Mouse (Mus musculus) limb, embryonic 13.5 days (tissue): ENCODE measurements around the gene Nrgn. TPM values are rescaled to one million over a fixed set of nuclear protein-coding genes. Genes with fewer than 3 reads are reported as not detected.

Experiments used
- ATAC-seq: fragments of 200-750 bp; cut with Nextera tagmentation; 2 replicates; pipeline ENCODE4 v1.8.0; 2017; ENCODE audit warnings: low read depth, moderate number of reproducible peaks, moderate TSS enrichment; ENCODE audit not compliant: low FRiP score
- H3K27ac ChIP-seq: fragments of 300-500 bp; sonication (generic); 2 replicates; pipeline ENCODE4 v1.5.1; 2015; ENCODE audit warnings: inconsistent platforms, mild to moderate bottlenecking, moderate library complexity
- H3K27me3 ChIP-seq: fragments of 300-500 bp; sonication (generic); 2 replicates; pipeline ENCODE4 v1.6.1; 2015; ENCODE audit warnings: mild to moderate bottlenecking, inconsistent platforms
- H3K36me3 ChIP-seq: fragments of 300-500 bp; sonication (generic); 2 replicates; pipeline ENCODE4 v1.6.1; 2015; ENCODE audit warnings: inconsistent platforms, mild to moderate bottlenecking, moderate library complexity
- H3K4me1 ChIP-seq: fragments of 300-500 bp; sonication (generic); 2 replicates; pipeline ENCODE4 v1.6.1; 2015; ENCODE audit warnings: inconsistent platforms
- H3K4me2 ChIP-seq: fragments of 300-500 bp; sonication (generic); replicated peaks from 2 replicates; pipeline ENCODE4 v1.6.1; 2015; ENCODE audit warnings: inconsistent platforms, mild to moderate bottlenecking, moderate library complexity
- H3K4me3 ChIP-seq: fragments of 300-500 bp; sonication (generic); 2 replicates; pipeline ENCODE4 v1.5.1; 2015; ENCODE audit warnings: moderate library complexity, mild to moderate bottlenecking, inconsistent platforms
- H3K9ac ChIP-seq: fragments of 300-500 bp; sonication (generic); 2 replicates; pipeline ENCODE4 v1.6.1; 2015; ENCODE audit warnings: mild to moderate bottlenecking, inconsistent platforms
- H3K9me3 ChIP-seq: fragments of 300-500 bp; sonication (generic); 2 replicates; pipeline ENCODE4 v1.6.1; 2016; ENCODE audit warnings: inconsistent platforms
- WGBS: fragments of 180-500 bp; shearing (Covaris S2); methylation state at CpG from one replicate; pipeline ENCODE4 v1.1.7; 2015; 5-methylcytosine and 5-hydroxymethylcytosine counted together
- polyA plus RNA-seq: library from polyadenylated mRNA; unstranded; fragments of >200 nt; fragmentation: Nextera tagmentation; extraction: Ambion mirVana; gene quantifications from 2 replicates; pipeline ENCODE4 v1.2.1, GENCODE M21; 2015

Gene Nrgn
- polyA plus RNA-seq, 1 experiment from 2014 or later, result 7.9 TPM

DNA sequence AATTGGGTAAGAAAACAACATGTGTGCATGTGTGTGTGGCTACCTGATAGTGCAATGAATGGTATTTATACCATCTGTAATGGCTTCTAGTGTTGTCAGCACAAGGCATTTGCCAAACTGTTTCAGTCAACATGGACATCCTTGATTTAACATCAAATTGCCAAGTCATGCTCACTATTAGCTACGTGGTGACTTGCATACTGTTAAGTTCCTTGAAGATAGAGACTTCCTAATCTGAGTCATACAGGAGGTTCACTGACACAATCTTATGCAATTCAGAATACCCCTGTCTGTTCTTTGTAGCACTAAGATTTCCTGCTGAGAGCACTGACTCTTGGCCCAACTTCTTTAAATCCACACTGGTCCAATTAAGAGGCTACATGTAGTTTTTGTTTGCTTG lies 35.2 kb downstream of the Nrgn start:
- no peak overlapping the region for H3K4me2 ChIP-seq
- 89% methylated on average over 1 of the region's 1 CpGs for WGBS

DNA sequence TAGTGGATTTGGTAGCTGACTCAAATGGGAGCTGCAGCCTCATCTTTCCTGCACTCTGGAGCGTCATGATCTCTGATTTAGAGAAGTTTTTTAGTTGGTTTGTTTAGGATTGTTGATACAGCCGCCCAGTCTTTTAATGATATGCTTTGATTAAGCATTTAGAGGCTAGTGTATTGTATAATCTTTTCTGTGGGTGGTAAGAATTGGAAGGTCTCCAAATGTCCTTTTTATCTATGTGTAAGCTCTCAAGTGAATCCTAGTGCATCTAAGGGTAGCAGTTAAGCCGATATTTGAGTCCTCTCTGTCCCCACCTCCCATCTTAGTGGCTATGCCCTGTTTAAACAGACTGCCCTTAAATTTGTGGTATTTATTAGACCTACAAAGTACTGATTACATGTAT lies 38.2 kb downstream of the Nrgn start:
- Histone ChIP-seq H3K4me1 (peaks cover 22% of the 10 kb centered on the region), H3K4me2 (no peak overlapping the region), H3K27ac (no peak overlapping the region), H3K27me3 (no peaks in the 10 kb centered on the region), H3K36me3 (peaks cover 13% of the 10 kb centered on the region), H3K9me3 (no peaks in the 10 kb centered on the region), H3K9ac (no peak overlapping the region), H3K4me3 (no peak overlapping the region)
- no peak for ATAC-seq
- WGBS, result 87% methylated on average over 3 of the region's 3 CpGs

More for the DNA sequence above, 35.2 kb downstream of the Nrgn start:
- H3K36me3 ChIP-seq, result peaks cover 40% of the 10 kb centered on the region
- ATAC-seq, result no peak
- H3K27me3 ChIP-seq, result no peaks in the 10 kb centered on the region
- H3K9me3 ChIP-seq, result no peaks in the 10 kb centered on the region
- H3K4me1 ChIP-seq, result peaks cover 22% of the 10 kb centered on the region
- no peak overlapping the region for H3K4me3 ChIP-seq
- no peak overlapping the region for H3K9ac ChIP-seq
- no peak overlapping the region for H3K27ac ChIP-seq

DNA sequence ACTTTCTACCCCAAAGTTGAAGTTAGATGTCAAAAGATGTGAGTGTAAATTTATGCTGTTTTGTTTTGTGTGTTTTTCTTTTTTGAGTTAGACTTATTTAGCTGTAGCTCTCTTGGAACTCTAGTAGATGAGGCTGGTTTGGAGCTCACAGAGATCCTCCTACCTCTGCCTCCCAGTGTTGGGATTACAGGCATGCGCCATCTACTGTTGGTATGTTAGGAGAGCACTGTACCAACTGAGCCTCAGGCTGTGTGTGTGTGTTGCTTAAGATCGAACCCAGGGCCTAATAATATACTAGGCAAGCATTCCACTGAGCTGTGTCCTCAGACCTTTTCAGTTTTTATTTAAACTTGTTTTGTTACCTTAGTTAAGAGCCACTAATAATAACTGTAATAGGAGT lies 40.6 kb downstream of the Nrgn start:
- H3K9ac ChIP-seq, result no peak overlapping the region
- no peak overlapping the region for H3K4me3 ChIP-seq
- no peak for ATAC-seq
- H3K27ac ChIP-seq, result no peak overlapping the region
- no peaks in the 10 kb centered on the region for H3K27me3 ChIP-seq
- H3K36me3 ChIP-seq, result 0 out of 2 replicates have a peak, but pooled peaks cover under 1% of the 10 kb centered on the region
- H3K9me3 ChIP-seq, result no peaks in the 10 kb centered on the region
- peaks cover 18% of the 10 kb centered on the region for H3K4me1 ChIP-seq
- 93% methylated on average over 2 of the region's 2 CpGs for WGBS
- H3K4me2 ChIP-seq, result no peak overlapping the region

DNA sequence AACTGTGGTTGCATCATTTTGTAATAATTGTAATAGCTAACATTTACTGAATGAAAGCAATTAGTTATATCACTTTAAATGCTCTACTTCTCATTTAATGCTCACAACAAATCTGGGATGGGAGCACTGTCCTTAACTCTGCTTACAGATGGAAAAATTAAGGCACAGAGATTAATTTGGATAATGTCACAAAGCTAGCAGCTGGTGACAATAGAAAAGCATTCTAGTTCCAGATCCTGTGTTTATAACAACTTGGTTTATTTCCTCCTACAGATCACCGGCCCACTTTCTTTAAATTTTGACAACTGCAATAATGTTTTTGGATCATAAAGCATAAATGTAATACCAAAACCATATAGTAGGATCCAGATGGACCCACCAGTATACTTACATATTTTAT lies 46.7 kb downstream of the Nrgn start:
- WGBS, result 85% methylated on average over 1 of the region's 1 CpGs
- Histone ChIP-seq H3K9ac (no peak overlapping the region), H3K27me3 (no peaks in the 10 kb centered on the region), H3K4me2 (no peak overlapping the region), H3K4me1 (no peaks in the 10 kb centered on the region), H3K4me3 (no peak overlapping the region), H3K9me3 (no peaks in the 10 kb centered on the region), H3K36me3 (no peaks in the 10 kb centered on the region), H3K27ac (no peak overlapping the region)
- ATAC-seq, result no peak

DNA sequence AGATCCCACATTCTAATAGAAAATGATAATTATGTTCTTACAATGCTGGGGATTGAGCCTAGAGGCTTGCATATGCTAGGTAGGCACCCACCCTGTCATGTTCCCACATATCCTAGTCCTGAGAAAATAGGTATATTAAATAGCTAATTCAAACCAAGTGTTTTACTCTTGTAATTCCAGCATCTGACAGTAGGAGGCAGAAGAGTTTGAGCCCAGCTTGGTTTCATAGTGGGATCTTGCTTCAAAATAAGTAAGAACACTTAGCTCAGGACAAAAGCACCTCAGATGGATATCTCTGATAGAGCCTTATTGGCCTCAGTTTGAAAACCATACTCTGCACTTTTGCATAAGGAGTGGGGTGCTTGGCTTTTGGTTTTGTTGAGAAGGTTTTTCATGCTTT lies 48.4 kb downstream of the Nrgn start:
- Histone ChIP-seq H3K9ac (no peak overlapping the region), H3K4me3 (no peak overlapping the region), H3K27me3 (no peaks in the 10 kb centered on the region), H3K4me1 (no peaks in the 10 kb centered on the region), H3K9me3 (no peaks in the 10 kb centered on the region), H3K27ac (no peak overlapping the region), H3K36me3 (no peaks in the 10 kb centered on the region), H3K4me2 (no peak overlapping the region)
- ATAC-seq, result no peak

DNA sequence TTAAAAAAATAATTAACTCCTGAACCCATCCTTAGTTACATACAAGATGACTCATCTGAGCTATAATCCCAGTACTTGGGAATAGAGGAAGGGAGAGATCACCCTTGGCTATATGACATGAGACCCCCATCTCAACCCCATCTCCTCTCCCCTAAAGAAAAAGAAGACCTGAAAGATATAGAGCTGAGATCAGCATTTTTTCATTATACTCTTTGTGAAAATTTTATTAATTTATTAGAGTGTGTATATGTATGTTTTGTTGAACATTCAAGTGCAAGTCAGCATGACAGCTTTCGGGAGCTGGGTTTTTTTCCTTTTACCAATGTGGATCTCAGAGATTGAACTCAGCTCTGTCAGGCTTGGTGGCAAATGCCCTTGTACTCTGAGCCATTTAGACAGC lies 51.5 kb downstream of the Nrgn start:
- WGBS, result 100% methylated on average over 1 of the region's 1 CpGs
- Histone ChIP-seq H3K27ac (no peak overlapping the region), H3K9me3 (no peaks in the 10 kb centered on the region), H3K4me2 (no peak overlapping the region), H3K27me3 (no peaks in the 10 kb centered on the region), H3K9ac (no peak overlapping the region), H3K4me3 (no peak overlapping the region), H3K4me1 (no peaks in the 10 kb centered on the region), H3K36me3 (no peaks in the 10 kb centered on the region)
- no peak for ATAC-seq

DNA sequence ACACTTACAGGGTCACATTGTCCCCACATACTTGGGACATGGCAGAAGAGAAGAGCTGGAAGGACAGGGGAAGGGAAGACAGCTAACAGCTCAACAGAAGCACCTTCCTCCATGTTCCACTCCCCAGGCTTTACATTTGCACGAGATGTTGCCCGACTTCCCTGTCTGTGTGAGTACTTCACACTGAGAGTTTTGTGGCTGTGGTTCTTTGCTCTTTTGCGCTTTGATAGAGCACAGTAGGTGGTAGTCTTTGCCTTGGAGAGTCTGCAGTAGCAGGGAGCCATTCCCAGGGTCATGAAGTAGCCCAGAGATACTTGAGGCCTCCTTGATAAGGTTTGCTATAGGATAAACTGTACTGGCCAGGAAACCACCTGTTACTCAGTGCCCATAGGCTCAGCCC lies 52.5 kb downstream of the Nrgn start:
- Histone ChIP-seq H3K4me2 (no peak overlapping the region), H3K4me1 (no peaks in the 10 kb centered on the region), H3K27ac (no peak overlapping the region), H3K27me3 (no peaks in the 10 kb centered on the region), H3K36me3 (no peaks in the 10 kb centered on the region), H3K9me3 (no peaks in the 10 kb centered on the region), H3K4me3 (no peak overlapping the region), H3K9ac (no peak overlapping the region)
- 83% methylated on average over 3 of the region's 3 CpGs for WGBS
- ATAC-seq, result no peak

DNA sequence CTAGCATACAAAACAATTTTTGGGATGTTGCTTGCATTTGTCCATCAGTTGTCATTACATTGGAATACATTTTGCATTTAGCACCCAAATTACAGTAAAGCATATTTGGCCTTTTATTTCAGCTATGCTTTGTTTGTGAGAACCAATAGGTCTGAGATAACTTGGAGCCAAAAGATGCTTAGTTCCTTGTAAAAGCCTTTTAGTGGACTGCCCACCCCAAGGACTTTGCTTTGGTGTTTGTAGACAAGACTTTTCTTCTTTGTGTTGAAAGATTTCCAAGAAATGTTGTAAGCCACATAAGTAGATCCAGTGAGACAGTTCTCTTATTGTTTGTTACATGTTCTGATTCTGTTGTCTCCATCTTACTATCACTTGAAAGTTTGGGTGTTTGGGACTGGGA lies 56.4 kb downstream of the Nrgn start:
- ATAC-seq, result no peak
- Histone ChIP-seq H3K9me3 (no peaks in the 10 kb centered on the region; the same call in 1 of the 2 replicates), H3K27ac (no peak overlapping the region), H3K4me3 (no peak overlapping the region), H3K4me2 (no peak overlapping the region), H3K27me3 (no peaks in the 10 kb centered on the region), H3K36me3 (peaks cover 8% of the 10 kb centered on the region), H3K4me1 (no peaks in the 10 kb centered on the region), H3K9ac (no peak overlapping the region)

DNA sequence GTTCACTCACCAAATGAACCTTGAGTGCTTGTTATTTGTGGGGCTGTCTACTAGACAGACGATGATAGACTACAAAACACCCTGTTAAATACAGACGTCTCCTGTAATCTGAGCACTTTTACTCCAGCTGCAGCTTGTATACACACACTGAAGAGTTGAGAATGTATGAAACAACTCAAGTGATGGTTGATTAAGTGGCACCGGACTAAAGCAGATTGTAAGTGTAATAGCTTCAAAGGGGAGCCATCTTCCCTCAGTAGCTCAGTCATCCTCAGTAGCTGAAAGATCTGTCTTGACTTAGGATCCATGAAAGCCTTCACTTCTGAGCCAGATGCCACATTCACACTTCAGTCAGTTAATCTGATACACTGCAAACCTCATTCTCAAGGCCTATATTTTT lies 56.9 kb downstream of the Nrgn start:
- Histone ChIP-seq H3K27ac (no peak overlapping the region), H3K27me3 (no peaks in the 10 kb centered on the region), H3K4me2 (no peak overlapping the region), H3K4me3 (no peak overlapping the region), H3K36me3 (peaks cover 8% of the 10 kb centered on the region), H3K9me3 (no peaks in the 10 kb centered on the region; the same call in 1 of the 2 replicates), H3K4me1 (peaks cover 4% of the 10 kb centered on the region), H3K9ac (no peak overlapping the region)
- no peak for ATAC-seq
- 46% methylated on average over 3 of the region's 3 CpGs for WGBS

Other genes with a start within 250 kb of the Nrgn start
- gene Ccdc15, start 204.5 kb downstream of the Nrgn start, polyA plus RNA-seq, result 8.0 and 9.1 TPM in 2 replicates
- 0.11 TPM in 1 of 2 replicates, not detected in the other for gene Hepacam, start 185.6 kb downstream of the Nrgn start, polyA plus RNA-seq
- gene Robo4, start 151.0 kb downstream of the Nrgn start, polyA plus RNA-seq, result 10.3 and 11.9 TPM in 2 replicates
- 0.05 and 0.10 TPM in 2 replicates for gene Robo3, start 119.7 kb downstream of the Nrgn start, polyA plus RNA-seq
- gene Msantd2, start 63.6 kb downstream of the Nrgn start, polyA plus RNA-seq, result 30.1 and 33.2 TPM in 2 replicates
- gene Esam, start 24.8 kb downstream of the Nrgn start, polyA plus RNA-seq, result 39.3 and 39.5 TPM in 2 replicates
- 0.57 and 1.1 TPM in 2 replicates for gene Vsig2, start 13.6 kb downstream of the Nrgn start, polyA plus RNA-seq
- 6.7 and 7.8 TPM in 2 replicates for gene Siae, start 2.8 kb upstream of the Nrgn start, polyA plus RNA-seq
- 5.1 and 6.0 TPM in 2 replicates for gene Spa17, start 60.8 kb upstream of the Nrgn start, polyA plus RNA-seq
- 186 and 190 TPM in 2 replicates for gene Tbrg1, start 104.4 kb upstream of the Nrgn start, polyA plus RNA-seq
- gene Panx3, start 116.3 kb upstream of the Nrgn start, polyA plus RNA-seq, result 9.0 and 17.4 TPM in 2 replicates
- not detected in 2 replicates for gene Olfr160, start 163.3 kb upstream of the Nrgn start, polyA plus RNA-seq
- 0.15 TPM in 1 of 2 replicates, not detected in the other for gene Olfr874, start 192.2 kb upstream of the Nrgn start, polyA plus RNA-seq
- not detected in 2 replicates for gene Olfr875, start 219.0 kb upstream of the Nrgn start, polyA plus RNA-seq